Mouse (Mus musculus) lung, postnatal 0 days (tissue): ENCODE data around the gene Eid2b.

Experiments used
- CTCF ChIP-seq: IDR thresholded peaks from 2 replicates; pipeline ENCODE4 v1.5.1; 2016; ENCODE audit warnings: antibody characterized with exemption, mild to moderate bottlenecking
- EP300 ChIP-seq: IDR thresholded peaks from 2 replicates; pipeline ENCODE4 v1.6.1; 2016; ENCODE audit warnings: antibody characterized with exemption, mild to moderate bottlenecking, control low read depth

GRCm38 (mm10) chr7:28298837-28299625 is 21.5 kb downstream of the Eid2b start:
- TF ChIP-seq CTCF (peak; percentile 80), EP300 (no peak)
